Mouse (Mus musculus): ENCODE results near the gene Rbfox3. TPM values are rescaled to one million over a fixed set of nuclear protein-coding genes. Genes with fewer than 3 reads are reported as not detected.

Rbfox3 gene
- polyA plus RNA-seq, 1 experiment from 2014 or later: 3.9 TPM

DNA sequence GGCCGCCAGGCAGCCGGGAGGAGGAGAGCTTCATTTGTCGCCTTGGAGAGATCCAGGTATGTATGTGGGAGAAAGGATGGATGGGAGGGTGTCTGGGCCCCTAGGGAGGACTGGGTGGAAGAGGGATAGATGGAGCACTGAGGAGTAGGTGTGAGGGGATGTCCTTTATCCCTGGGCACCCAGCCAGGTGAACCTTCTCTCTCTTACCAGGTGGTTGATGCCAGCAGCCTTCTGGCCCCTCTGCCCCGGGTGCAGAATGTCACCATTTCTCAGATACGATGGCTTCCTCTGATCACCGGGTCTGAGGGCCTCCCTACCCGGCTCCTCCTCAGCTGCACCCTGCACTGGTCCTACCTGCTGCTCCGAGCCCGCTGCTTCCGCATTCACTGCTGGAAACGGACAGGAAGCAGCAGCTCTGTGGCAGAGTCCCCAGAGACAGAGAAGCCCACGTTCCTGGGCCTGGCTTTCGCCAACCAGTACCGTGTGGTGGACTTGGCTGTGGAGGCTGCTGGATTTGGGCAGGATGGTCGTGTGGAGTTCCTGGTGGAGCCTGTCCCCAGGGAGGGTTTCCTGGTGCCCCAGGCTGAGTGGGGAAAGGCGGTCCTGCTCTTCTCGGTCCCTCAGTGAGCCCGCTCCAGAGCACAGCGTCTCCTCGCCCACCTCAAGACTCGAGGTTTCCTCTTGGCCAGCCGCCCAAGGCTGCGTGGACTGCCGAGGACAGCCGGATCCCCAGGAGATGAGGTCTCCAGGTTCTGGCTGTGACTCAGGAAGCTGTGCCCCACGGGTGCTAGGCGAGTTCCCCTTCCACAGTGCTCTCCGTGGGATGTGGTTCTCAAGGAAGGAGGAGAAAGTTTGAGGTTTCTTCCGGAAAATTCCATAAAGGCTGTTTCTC, 424.3 kb downstream of the Rbfox3 start:
- Histone ChIP-seq H3K27ac (no peak overlapping the region), H3K4me1 (no peaks in the 10 kb centered on the region), H3K27me3 (no peaks in the 10 kb centered on the region), H3K9me3 (no peaks in the 10 kb centered on the region), H3K36me3 (peaks cover 18% of the 10 kb centered on the region), H3K4me2 (replicated peaks) (no peak overlapping the region), H3K9ac (no peak overlapping the region), H3K4me3 (no peak overlapping the region)
- 86% methylated on average over 29 of the region's 29 CpGs for WGBS
- no peak for ATAC-seq (ENCODE audit: insufficient number of reproducible peaks, insufficient read depth, low FRiP score, low TSS enrichment)

DNA sequence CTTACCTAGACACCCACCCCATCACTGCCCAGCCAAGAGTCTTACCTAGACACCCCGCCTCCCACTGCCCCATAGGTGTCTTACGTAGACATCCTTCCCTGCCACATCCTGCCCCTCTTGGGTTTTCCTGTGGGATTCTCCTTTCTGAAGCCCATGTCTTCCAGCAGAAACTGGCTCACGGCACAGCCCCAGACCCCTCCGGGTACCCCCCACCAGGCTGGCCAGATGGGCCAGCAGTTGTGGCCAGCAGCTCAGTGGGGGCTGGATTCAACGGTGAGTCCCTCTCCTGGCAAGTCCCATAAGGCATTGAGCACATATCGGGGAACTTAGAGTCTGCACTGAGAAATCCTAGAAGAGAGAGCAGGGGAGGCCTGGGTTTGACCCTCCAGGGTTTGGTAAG, 425.1 kb downstream of the Rbfox3 start:
- H3K9ac ChIP-seq: no peak overlapping the region
- no peak overlapping the region for H3K27ac ChIP-seq
- H3K27me3 ChIP-seq: no peaks in the 10 kb centered on the region
- no peaks in the 10 kb centered on the region for H3K9me3 ChIP-seq
- H3K4me1 ChIP-seq: no peaks in the 10 kb centered on the region
- no peak overlapping the region for H3K4me3 ChIP-seq
- ATAC-seq (ENCODE audit: insufficient number of reproducible peaks, insufficient read depth, low FRiP score, low TSS enrichment): no peak
- H3K36me3 ChIP-seq: peaks cover 19% of the 10 kb centered on the region
- 80% methylated on average over 6 of the region's 6 CpGs for WGBS
- no peak overlapping the region for H3K4me2 ChIP-seq (replicated peaks)

DNA sequence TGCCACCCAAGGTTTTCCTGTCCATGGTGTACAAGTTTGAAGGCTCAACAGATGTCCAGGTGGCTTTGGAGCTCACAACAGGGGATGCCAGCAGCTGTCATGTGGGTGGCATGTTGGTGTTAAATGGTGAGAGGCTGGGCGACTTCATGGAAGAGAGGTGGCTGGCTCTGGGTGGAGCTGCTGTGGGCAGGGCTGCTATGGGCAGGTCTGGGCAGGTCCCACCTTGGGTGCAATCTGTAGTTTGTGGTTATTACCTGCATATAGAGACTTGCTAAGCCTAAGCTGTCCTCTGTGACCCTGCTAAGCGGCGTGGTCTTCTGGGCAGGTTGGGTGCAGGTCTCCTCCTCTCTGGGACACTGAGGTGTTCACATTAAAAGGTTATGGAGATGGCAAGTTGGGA, 425.6 kb downstream of the Rbfox3 start:
- Histone ChIP-seq H3K4me3 (no peak overlapping the region), H3K4me1 (no peaks in the 10 kb centered on the region), H3K36me3 (peaks cover 21% of the 10 kb centered on the region), H3K27me3 (no peaks in the 10 kb centered on the region), H3K9ac (no peak overlapping the region), H3K27ac (no peak overlapping the region), H3K9me3 (no peaks in the 10 kb centered on the region), H3K4me2 (replicated peaks) (no peak overlapping the region)
- 85% methylated on average over 3 of the region's 3 CpGs for WGBS
- no peak for ATAC-seq (ENCODE audit: insufficient number of reproducible peaks, insufficient read depth, low FRiP score, low TSS enrichment)

DNA sequence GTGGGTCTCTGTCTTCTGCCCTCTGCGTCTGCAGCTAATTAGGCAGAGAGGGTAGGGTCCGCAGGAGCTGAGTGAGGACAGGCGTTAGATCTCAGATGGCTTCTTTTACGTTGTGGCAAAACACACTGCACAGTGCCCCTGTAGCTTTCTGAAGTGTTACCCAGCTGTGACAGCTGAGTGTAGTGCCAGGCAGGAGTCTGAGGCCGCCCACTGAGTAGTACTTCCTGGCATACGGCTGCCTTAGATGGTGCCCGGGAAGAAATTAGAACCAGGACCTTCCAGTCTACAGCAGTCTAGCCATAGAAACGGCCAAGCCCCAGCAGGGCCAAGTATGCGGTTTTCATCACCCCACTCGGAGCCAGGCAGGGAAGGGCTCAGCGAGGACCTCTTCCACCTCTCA, 426.1 kb downstream of the Rbfox3 start:
- Histone ChIP-seq H3K27me3 (no peaks in the 10 kb centered on the region), H3K27ac (no peak overlapping the region), H3K36me3 (peaks cover 21% of the 10 kb centered on the region), H3K4me3 (no peak overlapping the region), H3K9ac (no peak overlapping the region), H3K4me2 (replicated peaks) (no peak overlapping the region), H3K9me3 (no peaks in the 10 kb centered on the region), H3K4me1 (no peaks in the 10 kb centered on the region)
- ATAC-seq (ENCODE audit: insufficient number of reproducible peaks, insufficient read depth, low FRiP score, low TSS enrichment): no peak
- 54% methylated on average over 11 of the region's 11 CpGs for WGBS

DNA sequence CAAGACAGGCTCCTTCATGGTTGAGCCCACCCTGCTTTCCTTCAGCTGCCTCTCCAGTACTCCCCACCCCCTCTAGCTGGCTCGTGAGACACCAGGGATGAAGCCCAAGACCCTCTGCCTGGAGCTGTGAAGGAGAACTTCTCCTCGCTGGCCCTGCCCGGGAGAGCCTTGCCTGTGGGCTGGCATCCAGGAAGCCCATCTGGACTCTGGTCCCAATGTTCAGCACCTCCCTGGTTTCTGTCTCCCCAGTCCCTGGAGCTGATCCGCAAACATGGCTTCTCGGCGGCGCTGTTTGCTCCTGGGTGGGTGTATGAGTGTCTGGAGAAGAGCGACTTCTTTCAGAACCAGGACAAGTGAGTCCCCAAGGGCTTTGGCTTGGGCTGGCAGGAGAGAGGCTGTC, 427.2 kb downstream of the Rbfox3 start:
- Histone ChIP-seq H3K27ac (no peak overlapping the region), H3K36me3 (peaks cover 25% of the 10 kb centered on the region), H3K4me1 (no peaks in the 10 kb centered on the region), H3K27me3 (no peaks in the 10 kb centered on the region), H3K4me2 (replicated peaks) (no peak overlapping the region), H3K9me3 (no peaks in the 10 kb centered on the region), H3K9ac (no peak overlapping the region), H3K4me3 (no peak overlapping the region)
- 87% methylated on average over 8 of the region's 8 CpGs for WGBS
- no peak for ATAC-seq (ENCODE audit: insufficient number of reproducible peaks, insufficient read depth, low FRiP score, low TSS enrichment)

DNA sequence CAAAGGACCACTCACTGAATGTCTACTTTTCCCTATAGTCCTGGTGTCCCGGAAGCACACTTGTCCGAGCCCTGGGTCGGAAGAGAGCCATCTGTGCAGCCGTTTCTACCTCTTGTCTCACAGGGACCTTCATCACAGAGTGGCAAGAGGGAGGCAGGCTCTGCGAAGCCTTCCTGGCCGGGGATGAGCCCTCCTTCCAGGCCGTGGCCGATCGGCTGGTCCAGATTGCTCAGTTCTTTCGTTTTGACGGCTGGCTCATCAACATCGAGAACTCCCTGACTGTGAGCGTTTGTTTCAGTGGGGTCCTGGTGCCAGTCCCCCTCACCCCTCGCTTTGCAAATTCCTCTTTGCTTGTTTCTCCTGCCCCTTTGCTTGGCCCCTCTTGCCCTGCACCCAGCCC, 429.6 kb downstream of the Rbfox3 start:
- H3K4me2 ChIP-seq (replicated peaks): no peak overlapping the region
- ATAC-seq (ENCODE audit: insufficient number of reproducible peaks, insufficient read depth, low FRiP score, low TSS enrichment): no peak
- peaks cover 10% of the 10 kb centered on the region; the same call in 1 of the 2 replicates for H3K4me1 ChIP-seq
- H3K9me3 ChIP-seq: no peaks in the 10 kb centered on the region
- no peak overlapping the region for H3K9ac ChIP-seq
- no peaks in the 10 kb centered on the region for H3K27me3 ChIP-seq
- H3K36me3 ChIP-seq: peaks cover 25% of the 10 kb centered on the region
- no peak overlapping the region for H3K4me3 ChIP-seq
- H3K27ac ChIP-seq: no peak overlapping the region
- 82% methylated on average over 14 of the region's 14 CpGs for WGBS

DNA sequence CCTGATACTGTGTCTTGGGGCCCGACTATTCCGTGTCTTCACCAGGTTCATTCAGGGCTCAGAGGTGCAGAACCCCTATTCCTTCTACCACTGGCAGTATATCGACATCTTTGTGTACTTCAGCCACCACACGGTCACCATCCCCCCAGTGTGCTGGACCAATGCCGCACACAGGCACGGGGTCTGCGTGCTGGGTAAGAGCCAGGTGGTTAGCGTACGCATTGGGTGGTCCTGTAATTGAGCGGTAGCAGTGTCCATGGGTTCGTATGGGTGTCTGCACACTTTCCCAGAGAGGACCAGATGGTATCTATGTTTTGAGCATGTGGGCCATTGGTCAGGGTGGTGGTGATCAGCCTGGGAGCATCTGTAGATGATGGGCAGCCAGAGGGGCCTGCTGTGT, 430.2 kb downstream of the Rbfox3 start:
- WGBS: 95% methylated on average over 11 of the region's 11 CpGs
- Histone ChIP-seq H3K27ac (no peak overlapping the region), H3K9ac (no peak overlapping the region), H3K27me3 (no peaks in the 10 kb centered on the region), H3K4me3 (no peak overlapping the region), H3K36me3 (peaks cover 25% of the 10 kb centered on the region), H3K4me1 (peaks cover 10% of the 10 kb centered on the region; the same call in 1 of the 2 replicates), H3K4me2 (replicated peaks) (no peak overlapping the region), H3K9me3 (no peaks in the 10 kb centered on the region)
- no peak for ATAC-seq (ENCODE audit: insufficient number of reproducible peaks, insufficient read depth, low FRiP score, low TSS enrichment)

DNA sequence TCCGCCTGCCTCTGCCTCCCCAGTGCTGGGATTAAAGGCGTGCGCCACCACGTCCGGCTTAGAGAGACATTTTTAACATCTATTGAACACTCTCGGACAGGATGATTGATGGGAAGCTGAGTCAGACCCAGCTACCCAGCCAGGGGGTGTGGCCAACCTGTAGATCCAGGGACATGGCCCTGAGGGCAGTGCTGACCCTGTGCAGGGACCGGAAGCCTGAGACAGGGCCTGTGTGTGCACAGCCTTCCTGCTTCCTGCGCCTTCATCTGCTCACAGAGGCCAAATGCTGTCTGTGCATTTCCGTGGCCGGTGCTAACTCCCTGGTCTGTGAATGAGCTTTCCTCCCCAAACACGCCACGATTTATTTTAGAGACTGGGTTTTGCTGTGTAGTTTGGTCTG, 431.6 kb downstream of the Rbfox3 start:
- WGBS: 74% methylated on average over 12 of the region's 12 CpGs
- Histone ChIP-seq H3K36me3 (peaks cover 20% of the 10 kb centered on the region), H3K4me3 (no peak overlapping the region), H3K9me3 (no peaks in the 10 kb centered on the region), H3K9ac (no peak overlapping the region), H3K27ac (no peak overlapping the region), H3K4me1 (peaks cover 10% of the 10 kb centered on the region; the same call in 1 of the 2 replicates), H3K4me2 (replicated peaks) (no peak overlapping the region), H3K27me3 (no peaks in the 10 kb centered on the region)
- no peak for ATAC-seq (ENCODE audit: insufficient number of reproducible peaks, insufficient read depth, low FRiP score, low TSS enrichment)

DNA sequence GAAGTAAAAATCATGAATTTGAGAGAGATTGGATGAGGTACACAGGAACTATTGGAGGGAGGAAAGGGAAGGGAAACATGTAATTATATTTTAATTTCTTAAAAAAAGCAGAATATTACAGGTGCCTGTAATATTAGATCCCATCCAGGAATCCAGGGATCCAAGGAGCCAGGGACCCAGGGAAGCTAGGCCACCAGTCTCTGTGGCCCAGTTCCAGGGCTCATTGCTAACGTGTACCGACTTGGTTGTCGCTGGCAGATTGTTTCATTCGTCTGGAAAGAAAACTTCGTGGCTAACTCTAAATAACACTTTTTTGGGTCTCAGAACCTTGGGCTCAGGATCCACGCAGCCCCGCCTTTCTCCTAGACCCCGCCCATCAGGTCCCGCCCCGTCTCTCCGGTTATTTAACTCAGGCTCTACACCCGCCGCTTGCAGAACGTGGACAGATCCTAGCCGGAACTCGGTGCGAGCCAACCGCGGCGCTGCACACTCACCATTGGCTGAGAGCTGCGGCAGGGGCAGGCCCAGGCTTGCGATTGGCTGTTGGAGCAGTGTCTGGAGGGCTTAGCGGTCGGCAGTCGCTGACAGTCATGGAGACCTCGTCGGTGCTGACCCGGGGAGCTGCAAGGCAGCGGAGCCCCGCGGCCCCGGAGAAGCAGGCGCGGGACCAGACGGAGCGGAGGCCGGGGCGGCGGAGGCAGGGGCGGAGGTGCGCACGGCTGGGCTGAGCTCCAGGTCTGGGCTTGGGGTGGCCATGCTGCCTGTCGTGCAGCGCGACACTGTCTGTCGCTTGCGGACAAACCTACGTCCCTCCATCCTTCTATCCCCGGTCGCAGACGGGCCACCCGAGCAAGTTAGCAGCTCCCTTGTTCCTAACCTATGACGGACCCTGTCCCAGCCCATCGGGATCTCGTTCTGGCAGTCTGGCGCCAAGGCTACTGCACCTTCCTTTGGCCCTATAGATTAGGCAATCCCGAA, 434.7 kb downstream of the Rbfox3 start, which contains the start of gene Engase:
Engase (plus strand) TSS at position 434 of the 978 bp plus-strand sequence.
- H3K4me1 ChIP-seq: peaks cover 10% of the 10 kb centered on the region; the same call in 1 of the 2 replicates
- 0 out of 2 replicates have a peak within 1 kb of the TSS, but pooled peaks have one; percentile 20 for H3K27ac ChIP-seq
- H3K27me3 ChIP-seq: no peaks in the 10 kb centered on the region
- no peaks in the 10 kb centered on the region for H3K9me3 ChIP-seq
- ATAC-seq (ENCODE audit: insufficient number of reproducible peaks, insufficient read depth, low FRiP score, low TSS enrichment): peak; percentile 99
- H3K36me3 ChIP-seq: peaks cover 8% of the 10 kb centered on the region; the same call in 1 of the 2 replicates
- peak within 1 kb of the TSS; percentile 78 for H3K9ac ChIP-seq
- peak within 1 kb of the TSS; percentile 89 for H3K4me2 ChIP-seq (replicated peaks)
- WGBS: under 1% methylated on average over 57 of the region's 57 CpGs
- peak within 1 kb of the TSS; percentile 75 for H3K4me3 ChIP-seq

DNA sequence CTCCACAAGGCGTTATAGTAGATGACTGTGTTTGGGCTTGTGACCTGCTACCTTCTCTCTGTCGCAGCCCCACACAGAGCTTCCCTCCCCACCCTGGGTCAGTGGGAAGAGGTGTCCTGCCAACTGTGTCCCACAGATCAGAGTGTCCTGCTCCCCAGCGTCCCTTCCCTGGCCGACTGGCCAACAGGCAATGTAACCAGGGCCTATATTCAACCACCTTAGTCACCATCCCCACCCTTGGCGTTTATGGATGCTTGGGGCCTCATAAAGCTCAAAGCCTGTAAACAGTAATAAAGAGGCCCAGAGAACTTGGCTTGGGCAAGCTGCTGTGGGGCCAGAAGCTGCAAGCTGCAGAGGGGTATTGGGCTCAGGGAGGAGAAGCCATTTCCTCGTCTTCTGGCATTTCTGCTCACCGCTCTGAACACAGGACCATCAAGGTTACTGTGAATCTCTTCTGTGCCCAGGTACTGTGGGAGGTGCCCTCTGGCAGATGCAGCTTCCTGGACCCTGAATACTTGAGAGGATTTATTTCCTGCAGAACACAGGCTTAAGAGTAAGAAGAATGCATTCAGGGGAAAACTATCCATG, 435.8 kb downstream of the Rbfox3 start:
- WGBS: 88% methylated on average over 7 of the region's 7 CpGs

DNA sequence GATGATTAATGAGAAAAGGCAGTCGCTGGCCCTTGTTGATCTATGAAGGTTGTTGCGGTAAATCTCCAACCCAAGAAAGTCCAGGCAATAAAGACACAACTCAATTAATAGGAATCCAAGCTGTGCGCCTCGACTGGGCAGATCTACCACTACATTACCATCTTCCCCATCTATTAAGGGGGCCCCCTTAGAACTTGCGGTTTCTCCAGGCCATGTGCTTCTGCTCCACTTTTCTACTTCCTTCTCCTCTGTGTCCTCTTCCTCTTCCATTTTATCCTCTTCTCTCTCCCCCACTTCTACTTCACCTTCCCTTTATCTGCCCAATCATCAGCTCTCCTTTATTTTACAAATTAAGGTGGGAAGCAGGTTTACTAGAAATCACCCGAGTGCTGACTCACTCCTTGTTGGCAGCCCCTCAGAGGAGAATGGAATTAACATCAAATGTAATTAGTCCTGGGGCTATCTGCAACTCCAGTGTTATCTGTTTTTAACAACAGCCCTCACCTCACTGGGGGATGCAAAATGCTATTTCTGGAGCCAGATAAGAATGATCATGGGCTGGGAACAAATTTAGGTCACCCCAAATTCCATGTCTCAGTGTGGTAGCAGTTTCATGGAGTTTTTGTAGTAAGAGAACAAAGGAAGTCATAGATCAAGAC, 437.4 kb downstream of the Rbfox3 start:
- H3K4me1 ChIP-seq: peaks cover 22% of the 10 kb centered on the region; the same call in 1 of the 2 replicates
- no peaks in the 10 kb centered on the region for H3K27me3 ChIP-seq
- H3K9me3 ChIP-seq: no peaks in the 10 kb centered on the region
- H3K27ac ChIP-seq: no peak overlapping the region
- WGBS: 82% methylated on average over 6 of the region's 6 CpGs
- H3K4me2 ChIP-seq (replicated peaks): no peak overlapping the region
- no peak overlapping the region for H3K4me3 ChIP-seq
- ATAC-seq (ENCODE audit: insufficient number of reproducible peaks, insufficient read depth, low FRiP score, low TSS enrichment): no peak
- no peak overlapping the region for H3K9ac ChIP-seq
- no peaks in the 10 kb centered on the region for H3K36me3 ChIP-seq

More for the DNA sequence above, 435.8 kb downstream of the Rbfox3 start:
- Histone ChIP-seq H3K9ac (no peak overlapping the region), H3K9me3 (no peaks in the 10 kb centered on the region), H3K4me2 (replicated peaks) (no peak overlapping the region), H3K4me1 (peaks cover 13% of the 10 kb centered on the region; the same call in 1 of the 2 replicates), H3K36me3 (peaks cover 5% of the 10 kb centered on the region; the same call in 1 of the 2 replicates), H3K4me3 (no peak overlapping the region), H3K27me3 (no peaks in the 10 kb centered on the region), H3K27ac (no peak overlapping the region)
- no peak for ATAC-seq (ENCODE audit: insufficient number of reproducible peaks, insufficient read depth, low FRiP score, low TSS enrichment)
